Mouse (Mus musculus) forebrain, postnatal 0 days (tissue): ENCODE results near the gene Trmt10c. TPM values are rescaled to one million over a fixed set of nuclear protein-coding genes. Genes with fewer than 3 reads are reported as not detected.

Experiments used
- ATAC-seq: fragments of 200-750 bp; cut with Nextera tagmentation; 2 replicates; pipeline ENCODE4 v1.8.0; 2017; ENCODE audit warnings: mild to moderate bottlenecking, moderate library complexity
- DNase-seq: peaks from one replicate; pipeline ENCODE4 v3.0.0-alpha.2; 2015
- H3K27ac ChIP-seq: fragments of 300-500 bp; sonication (generic); 2 replicates; pipeline ENCODE4 v1.5.1; 2014; ENCODE audit warnings: low read depth, mild to moderate bottlenecking, antibody characterized with exemption, low read length, moderate library complexity, mixed read lengths
- H3K27me3 ChIP-seq: fragments of 300-500 bp; sonication (generic); 2 replicates; pipeline ENCODE4 v1.6.1; 2014; ENCODE audit warnings: mild to moderate bottlenecking, low read length, mixed read lengths; ENCODE audit not compliant: insufficient read depth
- H3K36me3 ChIP-seq: fragments of 300-500 bp; sonication (generic); 2 replicates; pipeline ENCODE4 v1.6.1; 2014; ENCODE audit warnings: mild to moderate bottlenecking, moderate library complexity; ENCODE audit not compliant: insufficient read depth
- H3K4me1 ChIP-seq: fragments of 300-500 bp; sonication (generic); 2 replicates; pipeline ENCODE4 v1.6.1; 2014; ENCODE audit warnings: antibody characterized with exemption; ENCODE audit not compliant: insufficient read depth
- H3K4me2 ChIP-seq: fragments of 300-500 bp; sonication (generic); 2 replicates; pipeline ENCODE4 v1.6.1; 2014; ENCODE audit warnings: low read depth, mild to moderate bottlenecking, moderate library complexity
- H3K4me3 ChIP-seq: fragments of 300-500 bp; sonication (generic); 2 replicates; pipeline ENCODE4 v1.5.1; 2014; ENCODE audit warnings: low read depth, low read length, mixed read lengths
- H3K9ac ChIP-seq: fragments of 300-500 bp; sonication (generic); 2 replicates; pipeline ENCODE4 v1.6.1; 2014; ENCODE audit warnings: mild to moderate bottlenecking
- H3K9me3 ChIP-seq: fragments of 300-500 bp; sonication (generic); 2 replicates; pipeline ENCODE4 v1.6.1; 2016; ENCODE audit warnings: low read length
- CTCF ChIP-seq: sonication (generic); IDR thresholded peaks from 2 replicates; pipeline ENCODE4 v1.5.1; 2016; ENCODE audit warnings: antibody characterized with exemption, control low read depth, low read depth
- WGBS: fragments of 180-500 bp; shearing (Covaris S2); extraction: QIAGEN DNeasy Blood & Tissue Kit; methylation state at CpG from one replicate; pipeline ENCODE4 v1.1.7; 2014; 5-methylcytosine and 5-hydroxymethylcytosine counted together
- polyA plus RNA-seq: library from polyadenylated mRNA; unstranded; fragments of >200 nt; fragmentation: Nextera tagmentation; extraction: Ambion mirVana; gene quantifications from 2 replicates; pipeline ENCODE4 v1.2.1, GENCODE M21; 2015
- total RNA-seq: library from RNA; depleted of rRNA; stranded (reverse); fragments of >200 nt; gene quantifications from 2 replicates; pipeline ENCODE4 v1.2.3, GENCODE M21; 2014

The Trmt10c gene
- total and polyA plus RNA-seq, 2 experiments from 2014 or later, result 16.8 to 20.5 TPM

- H3K4me2 ChIP-seq, result peak overlapping the region; percentile 62
- H3K4me3 ChIP-seq, result peak overlapping the region; percentile 80
- peak overlapping the region; percentile 79 for H3K9ac ChIP-seq
- no peaks in the 10 kb centered on the region for H3K9me3 ChIP-seq
- H3K4me1 ChIP-seq, result peaks cover 12% of the 10 kb centered on the region
- ATAC-seq (no peak), DNase-seq (no peak)
- H3K36me3 ChIP-seq, result peaks cover 10% of the 10 kb centered on the region
- WGBS, result 34% methylated on average over 8 of the region's 8 CpGs
- no peaks in the 10 kb centered on the region for H3K27me3 ChIP-seq
- no peak for TF ChIP-seq CTCF
- peak overlapping the region; percentile 96 for H3K27ac ChIP-seq
Observed at GRCm38 (mm10) chr16:56038090-56038489, 471 bp upstream of the Trmt10c start.

GRCm38 (mm10) chr16:56036501-56036900, 1.1 kb downstream of the Trmt10c start:
- ATAC-seq (no peak), DNase-seq (no peak)
- H3K4me1 ChIP-seq, result peaks cover 12% of the 10 kb centered on the region
- H3K27me3 ChIP-seq, result no peaks in the 10 kb centered on the region
- peak overlapping the region; percentile 62 for H3K4me2 ChIP-seq
- H3K27ac ChIP-seq, result no peak overlapping the region
- H3K36me3 ChIP-seq, result peaks cover 23% of the 10 kb centered on the region
- H3K4me3 ChIP-seq, result peak overlapping the region; percentile 80
- no peaks in the 10 kb centered on the region for H3K9me3 ChIP-seq
- H3K9ac ChIP-seq, result peak overlapping the region; percentile 79; the same call in 1 of the 2 replicates
- TF ChIP-seq CTCF, result no peak
- 64% methylated on average over 6 of the region's 6 CpGs for WGBS

- H3K27ac ChIP-seq, result no peak overlapping the region
- DNase-seq, result no peak
- no peak for TF ChIP-seq CTCF
- WGBS, result 96% methylated on average over 6 of the region's 6 CpGs
- no peak overlapping the region for H3K4me3 ChIP-seq
- H3K9ac ChIP-seq, result no peak overlapping the region
- H3K27me3 ChIP-seq, result no peaks in the 10 kb centered on the region
- no peak overlapping the region for H3K4me2 ChIP-seq
- no peaks in the 10 kb centered on the region for H3K9me3 ChIP-seq
- no peak for ATAC-seq
- peaks cover 23% of the 10 kb centered on the region for H3K36me3 ChIP-seq
- peaks cover 16% of the 10 kb centered on the region for H3K4me1 ChIP-seq
Observed at GRCm38 (mm10) chr16:56034566-56034965, 3.1 kb downstream of the Trmt10c start.

- H3K9me3 ChIP-seq, result no peaks in the 10 kb centered on the region
- peak within 1 kb of the TSS; percentile 64 for H3K4me2 ChIP-seq
- TF ChIP-seq CTCF, result peak; percentile 12; the same call in 1 of the 2 replicates
- H3K36me3 ChIP-seq, result peaks cover 21% of the 10 kb centered on the region
- no peaks in the 10 kb centered on the region for H3K27me3 ChIP-seq
- peak within 1 kb of the TSS; percentile 83 for H3K4me3 ChIP-seq
- WGBS, result 1% methylated on average over 39 of the region's 39 CpGs
- peak; percentile 100 for ATAC-seq
- H3K4me1 ChIP-seq, result peaks cover 16% of the 10 kb centered on the region
- peak within 1 kb of the TSS; percentile 90 for H3K27ac ChIP-seq
- peak; percentile 99 for DNase-seq
- peak within 1 kb of the TSS; percentile 75 for H3K9ac ChIP-seq
Observed at GRCm38 (mm10) chr16:56029661-56030082, 7.9 kb downstream of the Trmt10c start, which contains the start of gene Pcnp. Pcnp (minus strand) TSS chr16:56029739.

- DNase-seq (peak; percentile 75), ATAC-seq (peak; percentile 74)
- Histone ChIP-seq H3K4me1 (peaks cover 16% of the 10 kb centered on the region), H3K9ac (peak overlapping the region; percentile 75), H3K9me3 (no peaks in the 10 kb centered on the region), H3K27ac (peak overlapping the region; percentile 90), H3K4me3 (peak overlapping the region; percentile 83), H3K4me2 (peak overlapping the region; percentile 62), H3K36me3 (peaks cover 16% of the 10 kb centered on the region), H3K27me3 (no peaks in the 10 kb centered on the region)
- under 1% methylated on average over 62 of the region's 62 CpGs for WGBS
- no peak for TF ChIP-seq CTCF
Observed at GRCm38 (mm10) chr16:56028722-56029551, 8.7 kb downstream of the Trmt10c start.

- no peaks in the 10 kb centered on the region for H3K27me3 ChIP-seq
- peaks cover 12% of the 10 kb centered on the region; the same call in 1 of the 2 replicates for H3K36me3 ChIP-seq
- H3K27ac ChIP-seq, result no peak overlapping the region
- no peak for ATAC-seq
- H3K4me3 ChIP-seq, result peak overlapping the region; percentile 83
- DNase-seq, result no peak
- TF ChIP-seq CTCF, result no peak
- WGBS, result 34% methylated on average over 12 of the region's 12 CpGs
- H3K9ac ChIP-seq, result peak overlapping the region; percentile 75
- peaks cover 16% of the 10 kb centered on the region for H3K4me1 ChIP-seq
- H3K4me2 ChIP-seq, result peak overlapping the region; percentile 62
- no peaks in the 10 kb centered on the region for H3K9me3 ChIP-seq
Observed at GRCm38 (mm10) chr16:56027854-56028629, 9.6 kb downstream of the Trmt10c start.
